Mouse (Mus musculus): Measurements from ENCODE around the gene Plcd3. TPM values are rescaled to one million over a fixed set of nuclear protein-coding genes. Genes with fewer than 3 reads are reported as not detected.
A peak's percentile ranks its signal among the peaks of the same experiment; 100 is the strongest.

Plcd3 gene
- total and polyA plus RNA-seq, 2 experiments from 2014 or later, result 4.8 to 13.8 TPM

DNA sequence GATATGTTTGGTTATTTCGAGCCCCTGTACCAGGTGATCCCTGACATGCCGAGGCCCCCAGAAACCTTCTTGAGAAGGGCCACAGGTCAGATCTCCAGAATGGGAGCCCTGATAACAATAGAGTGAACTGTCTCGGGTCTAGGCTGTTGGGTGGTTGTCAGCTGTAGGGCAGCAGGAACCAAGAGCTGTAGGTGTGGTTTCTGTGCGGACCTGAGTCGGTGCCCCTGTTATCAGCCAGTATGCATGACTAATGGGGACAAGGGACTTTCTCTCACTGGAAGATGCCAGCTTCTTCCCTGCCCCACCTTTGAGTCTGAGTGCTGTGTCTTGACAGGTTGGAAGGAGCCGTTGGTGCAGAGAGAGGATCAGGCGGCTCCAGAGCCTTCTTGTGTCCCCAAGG is 3.0 kb upstream of the Plcd3 start:
- Histone ChIP-seq H3K36me3 (ENCODE audit: insufficient read depth, low read length) (no peaks in the 10 kb centered on the region), H3K9ac (replicated peaks; ENCODE audit: low read length) (no peak overlapping the region), H3K27ac (no peak overlapping the region), H3K4me3 (ENCODE audit: low read length) (no peak overlapping the region), H3K9me3 (ENCODE audit: low read length) (no peaks in the 10 kb centered on the region), H3K27me3 (ENCODE audit: insufficient read depth, low read length) (0 out of 2 replicates have a peak, but pooled peaks cover 3% of the 10 kb centered on the region), H3K4me1 (ENCODE audit: insufficient read depth, low read length) (no peaks in the 10 kb centered on the region), H3K4me2 (ENCODE audit: low read depth, low read length) (no peak overlapping the region)
- WGBS, result 82% methylated on average over 7 of the region's 7 CpGs
- TF ChIP-seq CTCF (IDR thresholded peaks at IDR 0.05; ENCODE audit: low read depth), result no peak
- DNase-seq (ENCODE audit: low spot score), result no peak
- ATAC-seq, result no peak

DNA sequence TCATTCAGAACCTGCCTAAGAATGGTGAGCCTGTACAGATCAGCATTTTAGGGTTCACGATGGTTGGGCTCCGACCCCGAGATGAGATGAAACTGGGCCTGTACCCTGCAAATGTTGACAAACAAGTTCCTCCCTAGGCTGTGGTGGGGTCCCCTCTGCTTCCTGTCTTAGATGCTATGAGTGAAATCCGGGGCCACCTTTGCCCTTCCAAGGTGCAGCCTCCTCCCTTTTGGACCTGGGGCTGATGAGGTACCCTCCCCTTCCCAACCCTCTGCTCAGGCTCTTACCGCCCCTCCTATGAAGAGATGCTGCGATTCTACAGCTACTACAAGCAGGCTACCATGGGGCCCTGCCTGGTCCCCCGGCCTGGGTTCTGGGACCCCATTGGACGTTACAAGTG is 2.2 kb upstream of the Plcd3 start:
- Histone ChIP-seq H3K4me3 (ENCODE audit: low read length) (peak overlapping the region; percentile 47; the same call in 1 of the 2 replicates), H3K27me3 (ENCODE audit: insufficient read depth, low read length) (0 out of 2 replicates have a peak, but pooled peaks cover 3% of the 10 kb centered on the region), H3K4me1 (ENCODE audit: insufficient read depth, low read length) (no peaks in the 10 kb centered on the region), H3K9ac (replicated peaks; ENCODE audit: low read length) (0 out of 2 replicates have a peak overlapping the region, but pooled peaks have one; percentile 42), H3K36me3 (ENCODE audit: insufficient read depth, low read length) (no peaks in the 10 kb centered on the region), H3K27ac (no peak overlapping the region), H3K4me2 (ENCODE audit: low read depth, low read length) (peak overlapping the region; percentile 87), H3K9me3 (ENCODE audit: low read length) (no peaks in the 10 kb centered on the region)
- no peak for DNase-seq (ENCODE audit: low spot score)
- ATAC-seq, result no peak
- WGBS, result 61% methylated on average over 8 of the region's 8 CpGs
- no peak for TF ChIP-seq CTCF (IDR thresholded peaks at IDR 0.05; ENCODE audit: low read depth)

DNA sequence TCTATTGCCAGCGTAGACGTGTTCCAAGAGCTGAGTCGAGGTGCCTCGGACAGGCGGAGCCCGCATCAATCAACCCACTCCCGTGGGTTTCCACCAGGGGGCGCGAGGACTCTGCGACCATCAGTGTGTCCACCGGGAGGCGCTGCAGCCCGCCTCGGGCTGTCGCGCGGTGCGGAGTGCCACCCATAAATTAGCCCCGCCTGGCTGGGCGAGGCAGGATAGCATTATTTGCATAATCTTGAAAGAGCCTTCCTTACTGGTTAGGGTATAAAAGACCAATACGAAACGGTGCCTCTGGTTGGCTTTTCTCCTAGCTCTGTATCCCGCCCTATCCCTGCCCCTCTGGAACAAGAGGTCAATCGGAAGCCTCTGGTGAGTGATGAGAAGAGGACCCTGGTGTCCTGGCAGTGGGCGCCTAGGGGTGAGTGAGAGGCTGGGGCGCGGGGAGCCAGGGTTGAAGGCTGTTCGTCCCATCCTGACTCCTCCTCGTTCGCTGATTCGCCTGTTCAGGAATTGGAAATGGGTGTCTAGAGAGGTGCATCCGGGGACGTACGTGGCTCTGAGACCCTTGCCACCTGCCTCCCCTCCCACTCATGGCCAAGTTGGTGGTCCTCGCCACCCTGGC is 1.4 kb upstream of the Plcd3 start:
- Histone ChIP-seq H3K4me2 (ENCODE audit: low read depth, low read length) (peak overlapping the region; percentile 87), H3K9me3 (ENCODE audit: low read length) (no peaks in the 10 kb centered on the region), H3K27me3 (ENCODE audit: insufficient read depth, low read length) (0 out of 2 replicates have a peak, but pooled peaks cover 3% of the 10 kb centered on the region), H3K36me3 (ENCODE audit: insufficient read depth, low read length) (no peaks in the 10 kb centered on the region), H3K4me1 (ENCODE audit: insufficient read depth, low read length) (no peaks in the 10 kb centered on the region), H3K9ac (replicated peaks; ENCODE audit: low read length) (peak overlapping the region; percentile 56; the same call in 1 of the 2 replicates), H3K4me3 (ENCODE audit: low read length) (peak overlapping the region; percentile 47), H3K27ac (no peak overlapping the region)
- ATAC-seq (peak; percentile 93), DNase-seq (ENCODE audit: low spot score) (peak; percentile 97)
- WGBS, result under 1% methylated on average over 35 of the region's 35 CpGs
- TF ChIP-seq CTCF (IDR thresholded peaks at IDR 0.05; ENCODE audit: low read depth), result peak; percentile 100

DNA sequence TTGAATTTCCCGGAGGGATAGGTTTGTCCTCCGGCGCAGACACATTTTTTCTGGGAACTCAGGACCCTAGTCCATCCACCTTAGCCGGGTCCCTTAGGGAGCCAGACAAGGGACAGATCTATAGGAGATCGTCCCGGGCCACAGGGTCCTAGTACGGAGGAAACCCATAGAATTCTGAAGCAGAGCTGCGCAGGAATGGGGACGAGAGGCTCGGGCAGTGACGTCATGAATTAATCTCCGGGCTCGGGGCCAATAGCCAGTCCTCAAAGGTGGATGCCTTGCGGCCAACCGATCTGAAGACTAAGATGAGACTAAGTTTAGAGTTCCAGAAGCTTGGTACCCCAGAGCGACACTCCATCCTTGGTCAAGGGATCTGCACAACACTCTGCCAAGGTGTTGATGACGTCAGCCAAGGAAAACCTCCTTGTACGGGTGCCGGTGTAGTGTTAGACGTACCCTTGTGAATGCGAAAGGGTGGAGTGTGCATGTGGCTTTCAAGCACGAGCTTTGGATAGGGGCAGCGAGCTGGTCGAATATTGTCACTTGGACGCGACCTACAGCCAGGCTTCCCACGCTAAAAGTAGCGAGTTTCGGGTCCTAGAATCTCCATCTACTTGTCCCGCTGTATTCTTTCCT is 526 bp upstream of the Plcd3 start:
- H3K27me3 ChIP-seq (ENCODE audit: insufficient read depth, low read length), result 0 out of 2 replicates have a peak, but pooled peaks cover 3% of the 10 kb centered on the region
- no peaks in the 10 kb centered on the region for H3K9me3 ChIP-seq (ENCODE audit: low read length)
- H3K4me2 ChIP-seq (ENCODE audit: low read depth, low read length), result peak overlapping the region; percentile 87
- peak; percentile 22 for ATAC-seq
- WGBS, result 3% methylated on average over 30 of the region's 30 CpGs
- peak overlapping the region; percentile 47 for H3K4me3 ChIP-seq (ENCODE audit: low read length)
- DNase-seq (ENCODE audit: low spot score), result peak; percentile 71
- H3K4me1 ChIP-seq (ENCODE audit: insufficient read depth, low read length), result no peaks in the 10 kb centered on the region
- no peak for TF ChIP-seq CTCF (IDR thresholded peaks at IDR 0.05; ENCODE audit: low read depth)
- peak overlapping the region; percentile 20; the same call in 1 of the 2 replicates for H3K27ac ChIP-seq
- H3K9ac ChIP-seq (replicated peaks; ENCODE audit: low read length), result peak overlapping the region; percentile 56
- no peaks in the 10 kb centered on the region for H3K36me3 ChIP-seq (ENCODE audit: insufficient read depth, low read length)

DNA sequence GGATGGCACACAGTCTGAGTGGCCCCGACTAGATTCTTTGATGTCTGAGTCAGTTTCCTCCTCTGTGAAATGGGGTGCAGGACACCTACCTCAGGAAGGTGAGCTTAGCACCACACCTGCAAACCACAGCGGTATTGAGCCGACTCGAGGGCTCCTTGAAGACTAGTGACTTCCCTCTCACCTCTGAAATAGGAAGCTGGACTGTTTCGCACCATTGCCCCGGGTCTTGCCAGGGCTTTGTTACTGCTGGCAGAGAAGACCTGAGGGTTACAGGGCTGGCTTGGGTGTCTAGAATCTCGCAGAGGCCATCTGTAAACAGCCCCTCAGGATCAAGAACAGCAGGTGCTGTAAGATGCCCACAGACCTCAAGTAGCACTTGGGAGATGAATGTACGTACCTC is 1.1 kb downstream of the Plcd3 start:
- Histone ChIP-seq H3K4me1 (ENCODE audit: insufficient read depth, low read length) (no peaks in the 10 kb centered on the region), H3K36me3 (ENCODE audit: insufficient read depth, low read length) (no peaks in the 10 kb centered on the region), H3K4me3 (ENCODE audit: low read length) (no peak overlapping the region), H3K4me2 (ENCODE audit: low read depth, low read length) (no peak overlapping the region), H3K27me3 (ENCODE audit: insufficient read depth, low read length) (0 out of 2 replicates have a peak, but pooled peaks cover 3% of the 10 kb centered on the region), H3K27ac (no peak overlapping the region), H3K9ac (replicated peaks; ENCODE audit: low read length) (no peak overlapping the region), H3K9me3 (ENCODE audit: low read length) (no peaks in the 10 kb centered on the region)
- no peak for TF ChIP-seq CTCF (IDR thresholded peaks at IDR 0.05; ENCODE audit: low read depth)
- DNase-seq (ENCODE audit: low spot score) (no peak), ATAC-seq (no peak)
- 64% methylated on average over 8 of the region's 8 CpGs for WGBS

DNA sequence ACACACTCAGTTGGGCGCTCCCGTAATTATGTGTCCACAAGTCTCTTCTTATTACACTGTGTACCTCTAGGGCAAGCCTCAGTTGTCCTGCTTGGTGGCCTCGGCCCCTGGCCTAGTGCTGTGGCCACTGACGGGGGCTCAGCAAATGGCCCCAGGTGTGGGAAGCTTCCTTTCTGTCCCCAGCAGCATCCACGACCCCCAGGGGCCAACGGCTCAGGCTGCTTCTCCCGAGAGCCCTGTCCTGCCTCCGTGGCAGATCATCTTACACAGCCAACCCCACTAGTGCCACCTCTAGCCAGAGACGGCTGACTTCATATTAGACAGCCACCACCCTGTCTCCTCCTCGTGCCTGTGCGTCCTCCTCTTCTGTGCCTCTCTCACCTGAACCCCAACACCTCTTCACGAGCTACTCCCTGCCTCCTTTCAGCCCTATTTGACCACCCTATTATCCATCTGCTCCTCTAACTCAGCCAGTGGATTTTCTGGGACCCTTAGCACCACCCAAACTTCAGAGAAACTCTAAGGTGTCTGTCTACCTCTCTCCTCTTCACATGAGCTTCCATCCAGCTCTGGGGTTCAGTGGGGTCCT is 2.0 kb downstream of the Plcd3 start:
- Histone ChIP-seq H3K4me3 (ENCODE audit: low read length) (no peak overlapping the region), H3K4me1 (ENCODE audit: insufficient read depth, low read length) (no peaks in the 10 kb centered on the region), H3K9me3 (ENCODE audit: low read length) (no peaks in the 10 kb centered on the region), H3K27me3 (ENCODE audit: insufficient read depth, low read length) (0 out of 2 replicates have a peak, but pooled peaks cover 3% of the 10 kb centered on the region), H3K36me3 (ENCODE audit: insufficient read depth, low read length) (no peaks in the 10 kb centered on the region), H3K4me2 (ENCODE audit: low read depth, low read length) (no peak overlapping the region), H3K27ac (no peak overlapping the region), H3K9ac (replicated peaks; ENCODE audit: low read length) (no peak overlapping the region)
- WGBS, result 60% methylated on average over 12 of the region's 12 CpGs
- no peak for TF ChIP-seq CTCF (IDR thresholded peaks at IDR 0.05; ENCODE audit: low read depth)
- DNase-seq (ENCODE audit: low spot score) (no peak), ATAC-seq (no peak)

All from hindbrain, postnatal 0 days (tissue).